Mouse (Mus musculus) lung, postnatal 0 days (tissue): ENCODE results near the gene Slc6a6.

Source experiments
- CTCF ChIP-seq: IDR thresholded peaks from 2 replicates; pipeline ENCODE4 v1.5.1; 2016; ENCODE audit warnings: antibody characterized with exemption, mild to moderate bottlenecking
- EP300 ChIP-seq: IDR thresholded peaks from 2 replicates; pipeline ENCODE4 v1.6.1; 2016; ENCODE audit warnings: antibody characterized with exemption, mild to moderate bottlenecking, control low read depth

- TF ChIP-seq CTCF, result no peak
- no peak for TF ChIP-seq EP300
These were observed 17.7 kb upstream of the Slc6a6 start for GRCm38 (mm10) chr6:91665990-91666700.
